Mouse (Mus musculus) liver, postnatal 0 days (tissue): Measurements from ENCODE around the gene Baiap2l2. TPM values are rescaled to one million over a fixed set of nuclear protein-coding genes. Genes with fewer than 3 reads are reported as not detected.

Experiments used
- ATAC-seq: fragments of 200-750 bp; cut with Nextera tagmentation; 2 replicates; pipeline ENCODE4 v1.8.0; 2017; ENCODE audit warnings: mild to moderate bottlenecking, moderate library complexity
- DNase-seq: peaks from one replicate; pipeline ENCODE4 v3.0.0-alpha.2; 2016
- H3K27ac ChIP-seq: fragments of 300-500 bp; sonication (generic); 2 replicates; pipeline ENCODE4 v1.5.1; 2014; ENCODE audit warnings: antibody characterized with exemption, moderate library complexity, mild to moderate bottlenecking, low read depth
- H3K27me3 ChIP-seq: fragments of 300-500 bp; sonication (generic); 2 replicates; pipeline ENCODE4 v1.6.1; 2014; ENCODE audit warnings: low read length, control low read depth, mixed read lengths; ENCODE audit not compliant: insufficient read depth
- H3K36me3 ChIP-seq: fragments of 300-500 bp; sonication (generic); replicated peaks from 2 replicates; pipeline ENCODE4 v1.6.1; 2014; ENCODE audit warnings: mild to moderate bottlenecking, control low read depth, low read length, moderate library complexity, mixed read lengths; ENCODE audit not compliant: insufficient read depth
- H3K4me1 ChIP-seq: fragments of 300-500 bp; sonication (generic); 2 replicates; pipeline ENCODE4 v1.6.1; 2014; ENCODE audit warnings: antibody characterized with exemption, mild to moderate bottlenecking, control low read depth; ENCODE audit not compliant: insufficient read depth
- H3K4me2 ChIP-seq: fragments of 300-500 bp; sonication (generic); 2 replicates; pipeline ENCODE4 v1.6.1; 2014; ENCODE audit warnings: low read depth, mild to moderate bottlenecking, low read length, moderate library complexity, mixed read lengths
- H3K4me3 ChIP-seq: fragments of 300-500 bp; sonication (generic); 2 replicates; pipeline ENCODE4 v1.5.1; 2014; ENCODE audit warnings: low read depth, low read length
- H3K9ac ChIP-seq: fragments of 300-500 bp; sonication (generic); replicated peaks from 2 replicates; pipeline ENCODE4 v1.6.1; 2014; ENCODE audit warnings: mild to moderate bottlenecking, moderate library complexity
- H3K9me3 ChIP-seq: fragments of 300-500 bp; sonication (generic); 2 replicates; pipeline ENCODE4 v1.6.1; 2016; ENCODE audit warnings: mild to moderate bottlenecking, control low read depth, low read length, mixed read lengths
- CTCF ChIP-seq: sonication (generic); IDR thresholded peaks from 2 replicates; pipeline ENCODE4 v1.5.1; 2016; ENCODE audit warnings: antibody characterized with exemption, low read depth
- EP300 ChIP-seq: IDR thresholded peaks from 2 replicates; pipeline ENCODE4 v1.6.1; 2016; ENCODE audit warnings: antibody characterized with exemption, low read depth, mild to moderate bottlenecking
- WGBS: fragments of 180-500 bp; shearing (Covaris S2); extraction: QIAGEN DNeasy Blood & Tissue Kit; methylation state at CpG from one replicate; pipeline ENCODE4 v1.1.7; 2014; ENCODE audit not compliant: insufficient replicate concordance; 5-methylcytosine and 5-hydroxymethylcytosine counted together
- polyA plus RNA-seq: library from polyadenylated mRNA; unstranded; fragments of >200 nt; fragmentation: Nextera tagmentation; extraction: Ambion mirVana; gene quantifications from 2 replicates; pipeline ENCODE4 v1.2.1, GENCODE M21; 2015

Gene Baiap2l2
- polyA plus RNA-seq, 1 experiment from 2014 or later = 1.2 TPM

DNA sequence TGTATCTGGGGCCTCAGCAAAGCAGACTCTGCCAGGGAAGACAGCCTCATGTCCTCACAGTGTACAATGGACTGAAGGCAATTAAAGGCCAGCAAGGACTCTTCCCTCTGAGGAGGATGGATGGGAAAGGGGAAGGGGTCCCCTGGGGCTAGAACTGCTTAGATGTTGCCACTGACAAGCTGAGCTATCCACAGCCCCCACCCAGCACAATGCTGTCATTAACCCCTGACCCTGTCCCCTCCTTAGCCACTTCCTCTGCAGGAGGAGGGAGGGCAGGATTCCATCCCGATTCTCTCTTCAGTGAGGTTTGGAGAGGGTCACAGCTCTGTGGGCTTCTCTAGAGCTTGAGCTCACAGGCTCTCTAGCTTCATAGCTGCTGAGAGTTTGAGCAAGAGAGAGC lies 65.8 kb downstream of the Baiap2l2 start:
- Histone ChIP-seq H3K9me3 (no peaks in the 10 kb centered on the region), H3K9ac (no peak overlapping the region), H3K4me1 (peaks cover 4% of the 10 kb centered on the region; the same call in 1 of the 2 replicates), H3K27me3 (no peaks in the 10 kb centered on the region), H3K27ac (no peak overlapping the region), H3K4me2 (no peak overlapping the region), H3K36me3 (no peaks in the 10 kb centered on the region), H3K4me3 (no peak overlapping the region)
- DNase-seq = no peak
- WGBS = 0% methylated on average over 1 of the region's 1 CpGs
- TF ChIP-seq CTCF = no peak
- no peak for TF ChIP-seq EP300
- ATAC-seq = no peak

DNA sequence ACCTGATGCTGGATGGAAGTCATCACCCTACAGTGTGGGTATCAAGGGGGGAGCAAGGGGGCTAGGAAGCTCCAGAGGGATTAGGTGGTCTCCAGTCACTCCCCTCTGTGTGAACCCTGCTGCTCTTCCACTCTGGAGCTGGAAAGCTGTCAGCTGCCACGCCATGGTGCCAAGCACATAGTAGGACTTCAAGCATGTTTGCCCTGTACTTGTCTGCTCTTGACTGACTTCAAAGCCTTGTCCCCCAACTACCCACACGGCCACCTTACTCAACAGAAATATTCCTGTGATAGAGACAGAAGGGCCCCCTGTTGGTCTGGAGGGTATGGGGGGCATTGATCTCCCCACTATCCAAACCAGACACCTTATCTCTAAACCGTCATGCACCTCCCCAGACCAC lies 69.1 kb downstream of the Baiap2l2 start:
- H3K9ac ChIP-seq = no peak overlapping the region
- WGBS = 50% methylated on average over 3 of the region's 3 CpGs
- no peak for ATAC-seq

DNA sequence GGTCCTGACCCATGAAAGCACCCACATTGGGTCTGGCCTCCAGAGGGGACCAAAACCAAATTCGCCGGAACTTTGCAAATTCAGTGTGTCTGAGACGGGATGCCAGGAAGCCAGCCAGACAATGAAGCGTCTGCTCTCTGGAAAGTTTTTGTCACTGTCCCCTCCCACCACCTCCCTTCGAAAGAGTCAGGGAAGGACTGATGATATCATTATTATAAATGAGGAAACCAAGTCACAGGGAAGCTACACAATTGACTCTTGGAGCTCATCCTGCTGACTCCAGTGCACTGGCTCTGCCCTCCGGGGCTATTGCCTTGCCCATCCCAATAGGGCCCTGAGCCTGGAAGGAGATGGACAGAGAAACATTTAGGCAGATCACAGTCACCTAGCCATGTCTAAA lies 71.7 kb downstream of the Baiap2l2 start:
- no peak overlapping the region for H3K4me2 ChIP-seq
- H3K27me3 ChIP-seq = no peaks in the 10 kb centered on the region
- no peaks in the 10 kb centered on the region for H3K9me3 ChIP-seq
- DNase-seq (no peak), ATAC-seq (no peak)
- no peak overlapping the region for H3K9ac ChIP-seq
- H3K36me3 ChIP-seq = no peaks in the 10 kb centered on the region
- H3K4me1 ChIP-seq = no peaks in the 10 kb centered on the region
- no peak overlapping the region for H3K27ac ChIP-seq
- 76% methylated on average over 6 of the region's 6 CpGs for WGBS
- no peak for TF ChIP-seq CTCF
- TF ChIP-seq EP300 = no peak
- H3K4me3 ChIP-seq = no peak overlapping the region

More for the DNA sequence above, 69.1 kb downstream of the Baiap2l2 start:
- DNase-seq = no peak
- Histone ChIP-seq H3K27ac (no peak overlapping the region), H3K4me2 (no peak overlapping the region), H3K27me3 (no peaks in the 10 kb centered on the region), H3K9me3 (no peaks in the 10 kb centered on the region), H3K36me3 (no peaks in the 10 kb centered on the region), H3K4me1 (no peaks in the 10 kb centered on the region), H3K4me3 (no peak overlapping the region)
- TF ChIP-seq CTCF (no peak), EP300 (no peak)

DNA sequence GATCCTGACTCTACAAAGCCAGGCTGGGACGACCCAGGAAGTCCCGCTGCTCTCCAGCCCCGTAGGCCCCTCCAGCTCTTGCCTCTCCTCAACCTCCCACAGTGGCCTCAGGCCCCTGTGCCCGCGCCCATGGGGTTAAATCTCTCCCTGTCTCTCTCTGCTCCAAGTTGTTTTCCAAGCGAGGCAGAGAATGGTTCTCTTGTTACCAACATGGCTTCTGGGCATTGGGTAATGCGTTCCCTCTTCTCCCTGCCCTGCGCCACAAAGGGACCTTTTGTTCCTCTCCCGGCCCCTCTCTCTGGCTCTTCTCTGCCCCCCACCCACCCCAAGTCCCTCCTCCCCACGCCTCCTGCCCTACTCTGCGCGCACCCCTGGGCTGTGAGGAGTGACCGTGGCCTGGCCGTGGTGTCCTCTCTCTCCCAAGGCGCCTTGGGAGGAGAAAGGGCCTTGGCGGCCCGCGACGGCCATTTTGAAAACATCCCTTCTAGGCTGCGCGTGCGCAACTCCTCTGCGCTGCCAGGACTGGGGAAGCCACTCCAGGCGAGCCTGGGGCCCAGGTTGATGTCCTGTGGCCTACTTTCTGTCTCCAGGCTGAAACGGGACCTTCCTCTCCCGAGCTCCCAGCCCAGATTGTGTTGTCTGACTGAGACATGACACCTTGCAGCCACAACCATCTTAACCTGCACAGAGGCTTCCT lies 72.4 kb downstream of the Baiap2l2 start:
- H3K9me3 ChIP-seq = no peaks in the 10 kb centered on the region
- H3K4me3 ChIP-seq = no peak overlapping the region
- DNase-seq = no peak
- no peak overlapping the region for H3K9ac ChIP-seq
- TF ChIP-seq EP300 (no peak), CTCF (no peak)
- no peak for ATAC-seq
- no peak overlapping the region for H3K4me2 ChIP-seq
- no peaks in the 10 kb centered on the region for H3K36me3 ChIP-seq
- 89% methylated on average over 26 of the region's 26 CpGs for WGBS
- H3K4me1 ChIP-seq = no peaks in the 10 kb centered on the region
- H3K27ac ChIP-seq = no peak overlapping the region
- no peaks in the 10 kb centered on the region for H3K27me3 ChIP-seq

DNA sequence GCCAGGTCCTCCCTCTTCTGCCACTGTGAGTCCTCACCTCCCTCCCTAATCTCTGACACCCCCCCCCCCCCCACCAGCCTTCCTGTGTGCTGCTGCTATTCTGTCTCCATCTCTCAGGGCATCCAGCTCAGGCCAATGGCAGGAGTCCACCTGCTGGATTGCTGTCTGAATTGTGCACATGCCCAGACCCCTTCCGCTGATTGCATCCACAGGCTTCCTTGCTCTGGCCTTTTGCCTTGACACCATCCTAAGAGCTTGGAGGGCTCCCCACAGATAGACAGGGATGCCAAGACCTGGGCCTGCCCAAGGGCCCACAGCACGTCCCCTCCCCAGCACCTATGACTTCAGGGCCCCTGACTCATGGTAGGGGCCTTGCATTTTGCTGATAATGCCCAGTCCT lies 75.0 kb downstream of the Baiap2l2 start:
- no peak for ATAC-seq
- H3K27me3 ChIP-seq = no peaks in the 10 kb centered on the region
- no peaks in the 10 kb centered on the region for H3K9me3 ChIP-seq
- no peak overlapping the region for H3K4me3 ChIP-seq
- TF ChIP-seq EP300 = no peak
- no peak for TF ChIP-seq CTCF
- no peak overlapping the region for H3K27ac ChIP-seq
- H3K9ac ChIP-seq = no peak overlapping the region
- DNase-seq = no peak
- no peaks in the 10 kb centered on the region for H3K36me3 ChIP-seq
- H3K4me1 ChIP-seq = no peaks in the 10 kb centered on the region
- no peak overlapping the region for H3K4me2 ChIP-seq
- WGBS = 73% methylated on average over 2 of the region's 2 CpGs

DNA sequence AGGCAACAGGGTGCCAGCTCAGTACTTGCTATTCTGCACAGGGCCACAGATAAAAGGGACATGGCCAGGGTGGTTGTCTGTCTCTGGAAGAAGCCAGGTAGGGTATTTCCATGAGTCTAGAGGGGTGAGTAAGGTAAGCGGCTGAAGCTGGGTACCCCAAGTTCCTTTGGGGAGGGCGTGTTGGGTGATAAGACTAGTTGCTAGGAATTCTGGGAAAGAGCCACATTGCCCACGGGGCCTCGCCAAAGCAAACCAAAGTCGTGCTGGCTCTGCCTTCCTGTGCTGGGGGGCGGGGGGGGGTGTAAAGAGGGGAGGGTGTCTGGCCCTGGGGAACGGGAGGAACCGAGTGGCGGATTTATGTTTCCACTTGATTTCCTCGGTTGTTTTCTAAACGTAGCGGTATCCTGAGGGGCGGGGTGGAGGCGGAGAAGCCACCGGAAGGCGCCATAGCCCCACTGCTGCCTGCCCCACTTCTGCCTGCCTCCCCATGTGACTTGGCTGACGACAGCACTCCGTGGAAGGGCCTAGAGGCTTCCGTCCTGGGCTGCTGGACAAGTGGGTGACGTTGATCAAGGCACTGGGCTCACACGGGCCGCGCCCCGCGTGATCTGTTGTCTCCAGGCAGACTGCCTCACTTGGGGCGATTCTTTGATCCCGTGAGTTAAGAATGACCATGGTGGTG lies 76.4 kb downstream of the Baiap2l2 start:
- no peaks in the 10 kb centered on the region for H3K4me1 ChIP-seq
- TF ChIP-seq EP300 (no peak), CTCF (no peak)
- no peak overlapping the region for H3K27ac ChIP-seq
- WGBS = 56% methylated on average over 26 of the region's 27 CpGs
- 0 out of 2 replicates have a peak overlapping the region, but pooled peaks have one; percentile 11 for H3K4me2 ChIP-seq
- no peaks in the 10 kb centered on the region for H3K27me3 ChIP-seq
- H3K9me3 ChIP-seq = no peaks in the 10 kb centered on the region
- DNase-seq = no peak
- no peak overlapping the region for H3K9ac ChIP-seq
- ATAC-seq = no peak
- no peak overlapping the region for H3K4me3 ChIP-seq
- H3K36me3 ChIP-seq = no peaks in the 10 kb centered on the region
